Mouse (Mus musculus) thymus, postnatal 4 days (tissue): ENCODE data around the gene Rdh1.
"Not testable (repeated sequence)": the region's sequence is repeated elsewhere in the genome, so short reads cannot be mapped to it uniquely, and the experiment has no call there.

Source experiments
- DNase-seq: peaks from one replicate; pipeline ENCODE4 v3.0.0; 2021

Gene Rdh1

DNA sequence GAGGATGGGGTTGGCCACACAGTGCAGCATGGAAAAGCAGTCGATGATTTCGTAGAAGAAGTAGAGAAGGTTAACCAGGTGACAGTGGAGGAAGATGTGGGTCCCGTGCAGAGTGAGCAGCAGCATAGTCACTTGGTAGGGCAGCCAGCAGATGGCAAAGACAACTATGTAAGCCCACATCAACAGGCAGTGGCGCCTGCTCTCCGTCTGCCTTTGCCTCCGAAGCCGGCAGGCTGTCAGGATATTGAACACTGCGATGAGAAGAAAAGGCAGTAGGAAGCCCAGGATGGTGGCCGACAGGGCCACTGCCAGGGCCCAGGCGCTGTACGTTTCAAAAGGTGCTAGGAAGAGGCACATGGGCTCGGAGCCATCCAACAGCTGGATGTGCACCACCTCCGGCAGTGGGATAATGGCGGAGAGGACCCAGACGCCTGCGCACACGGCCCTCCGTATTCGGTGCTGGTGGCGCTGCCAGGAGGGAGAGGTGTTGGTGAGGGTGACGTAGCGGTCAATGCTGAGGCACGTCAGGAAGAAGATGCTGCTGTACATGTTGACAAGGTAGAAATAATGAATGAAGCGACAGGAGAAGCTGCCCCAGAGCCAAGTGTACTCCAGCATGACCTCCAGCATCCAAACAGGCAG, 9.3 kb upstream of the Rdh1 start:
- no peak for DNase-seq

- no peak for DNase-seq
These were observed 8.0 kb upstream of the Rdh1 start, which contains the start of gene Gpr182 for GRCm38 (mm10) chr10:127751548-127751947. Gene Gpr182, minus strand, starts transcription at chr10:127751732.

GRCm38 (mm10) chr10:127754566-127755166, 4.9 kb upstream of the Rdh1 start:
- DNase-seq = no peak

DNA sequence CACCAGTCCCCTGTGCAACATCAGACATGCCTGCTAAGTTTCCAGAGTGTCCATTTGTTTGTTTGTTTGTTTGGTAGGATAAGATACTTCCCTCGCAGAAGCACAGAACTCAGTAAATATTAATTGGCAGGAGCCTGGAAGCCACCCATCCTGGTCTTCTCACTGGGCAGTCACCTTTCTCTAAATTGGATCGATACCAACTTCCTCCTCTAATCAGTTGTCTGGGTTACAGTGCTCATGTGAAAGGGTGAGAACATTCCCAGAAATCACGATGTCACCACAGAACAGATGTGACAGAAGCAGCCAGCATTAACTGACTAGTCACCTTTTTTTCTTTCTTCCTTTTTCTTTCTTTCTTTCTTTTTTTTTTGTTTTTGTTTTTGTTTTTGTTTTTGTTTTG, 4.3 kb upstream of the Rdh1 start:
- no peak for DNase-seq

- DNase-seq = no peak
These were observed 3.6 kb upstream of the Rdh1 start for GRCm38 (mm10) chr10:127755770-127756468.

GRCm38 (mm10) chr10:127762926-127763325, 3.4 kb downstream of the Rdh1 start:
- DNase-seq = not testable (repeated sequence)

GRCm38 (mm10) chr10:127763914-127764680, 4.6 kb downstream of the Rdh1 start:
- DNase-seq = no peak

DNA sequence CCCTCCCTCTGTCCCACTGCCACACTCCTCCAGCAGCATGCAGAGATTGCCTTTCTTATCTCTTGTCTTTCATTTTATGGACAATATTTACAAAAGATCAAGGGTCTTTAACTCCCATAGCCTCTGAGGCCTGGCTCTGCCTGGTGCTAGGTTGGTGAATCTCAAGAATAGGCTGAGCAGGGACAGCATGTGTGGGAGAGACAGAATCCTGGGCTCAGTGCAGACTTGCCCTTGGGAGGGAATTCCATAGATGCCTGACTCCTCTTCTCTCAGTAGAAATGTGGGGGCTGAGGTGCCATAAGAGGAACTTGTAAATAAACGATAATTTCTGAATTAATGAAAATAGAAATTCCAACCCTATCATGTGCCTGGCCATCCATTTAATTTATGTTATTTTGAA, 7.0 kb downstream of the Rdh1 start:
- no peak for DNase-seq

DNA sequence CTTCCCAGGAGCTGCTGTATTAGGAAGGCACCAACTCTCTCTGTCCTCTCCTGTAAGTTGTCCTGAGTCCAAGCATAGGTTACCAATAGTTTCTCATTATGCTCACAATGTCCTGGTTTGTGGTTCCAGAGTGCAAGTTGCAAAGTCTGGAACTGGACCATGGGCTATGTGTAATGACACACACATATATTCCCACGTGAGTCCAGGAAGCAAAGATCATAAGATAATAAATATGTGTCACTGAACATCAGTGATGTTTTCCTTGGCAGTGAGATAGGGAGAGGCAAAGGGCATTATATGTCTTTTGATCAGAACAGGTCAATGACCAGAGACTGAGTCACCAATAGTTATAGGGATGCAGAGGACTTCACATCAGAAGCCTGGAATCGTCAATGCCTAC, 16.5 kb downstream of the Rdh1 start, which contains the start of gene Rdh9:
TSS of gene Rdh9 (plus strand) at position 376 of the 400 bp plus-strand sequence.
- no peak for DNase-seq

DNA sequence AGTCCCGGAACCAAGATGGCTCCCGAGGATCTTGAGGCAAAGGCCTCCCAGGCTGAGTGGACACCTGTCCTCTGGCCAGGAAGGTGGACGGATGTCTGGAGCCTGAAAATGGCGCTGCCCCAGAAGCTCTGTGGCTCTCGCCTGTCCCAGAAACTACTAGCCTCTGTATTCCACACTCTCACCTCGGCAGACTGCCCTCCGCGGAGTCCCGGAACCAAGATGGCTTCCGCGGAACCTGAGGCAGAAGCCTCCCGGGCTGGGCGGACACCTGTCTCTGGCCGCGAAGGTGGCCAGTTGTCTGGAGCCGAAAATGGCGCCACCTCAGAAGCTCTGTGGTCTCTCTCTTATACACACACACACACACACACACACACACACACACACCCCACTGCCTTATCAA, 22.8 kb downstream of the Rdh1 start:
- DNase-seq = not testable (repeated sequence)

GRCm38 (mm10) chr10:127785411-127785810, 25.9 kb downstream of the Rdh1 start:
- not testable (repeated sequence) for DNase-seq

- DNase-seq = no peak
These were observed 39.8 kb downstream of the Rdh1 start for GRCm38 (mm10) chr10:127799295-127799694.

GRCm38 (mm10) chr10:127800891-127801290, 41.4 kb downstream of the Rdh1 start, which contains the start of gene Rdh16:
Gene Rdh16, plus strand, starts transcription at chr10:127801152.
- DNase-seq = no peak

GRCm38 (mm10) chr10:127801612-127802011, 42.1 kb downstream of the Rdh1 start:
- no peak for DNase-seq

GRCm38 (mm10) chr10:127802236-127802635, 42.7 kb downstream of the Rdh1 start:
- no peak for DNase-seq

GRCm38 (mm10) chr10:127804416-127804815, 44.9 kb downstream of the Rdh1 start:
- no peak for DNase-seq

- no peak for DNase-seq
These were observed 56.4 kb downstream of the Rdh1 start for GRCm38 (mm10) chr10:127815888-127816287.

DNA sequence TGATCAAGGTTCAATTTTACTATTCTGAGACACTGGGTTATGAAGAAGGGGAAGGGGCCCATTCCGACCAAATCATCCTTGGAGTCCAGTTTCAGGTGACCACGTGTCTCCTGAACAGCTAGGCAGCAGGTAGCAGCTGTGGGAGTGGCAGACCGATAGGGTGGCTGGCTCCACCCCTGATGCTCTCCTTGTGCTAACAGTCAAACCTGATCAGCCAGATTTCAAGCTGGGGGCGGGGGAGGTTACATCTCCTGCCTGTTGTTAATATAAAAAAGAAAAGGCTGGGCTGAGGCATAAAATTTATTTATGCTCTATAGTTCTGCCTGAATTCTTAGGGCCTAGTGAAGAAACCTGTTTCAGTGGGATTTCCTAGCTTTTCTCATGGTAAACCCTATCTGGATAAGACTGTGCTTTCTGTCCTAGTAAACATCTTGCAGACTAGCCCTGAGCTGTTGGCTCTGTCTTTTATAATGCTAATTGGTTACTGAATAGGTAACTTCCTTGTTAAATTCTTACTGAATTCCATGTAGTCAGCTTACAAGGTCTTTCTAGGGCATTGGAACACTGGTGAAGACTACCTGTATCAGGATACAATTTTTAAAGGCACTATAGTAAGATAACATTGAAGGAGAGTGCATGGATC, 57.9 kb downstream of the Rdh1 start:
- not testable (repeated sequence) for DNase-seq
